Mouse (Mus musculus): ENCODE data around the gene Mamdc2.

DNA sequence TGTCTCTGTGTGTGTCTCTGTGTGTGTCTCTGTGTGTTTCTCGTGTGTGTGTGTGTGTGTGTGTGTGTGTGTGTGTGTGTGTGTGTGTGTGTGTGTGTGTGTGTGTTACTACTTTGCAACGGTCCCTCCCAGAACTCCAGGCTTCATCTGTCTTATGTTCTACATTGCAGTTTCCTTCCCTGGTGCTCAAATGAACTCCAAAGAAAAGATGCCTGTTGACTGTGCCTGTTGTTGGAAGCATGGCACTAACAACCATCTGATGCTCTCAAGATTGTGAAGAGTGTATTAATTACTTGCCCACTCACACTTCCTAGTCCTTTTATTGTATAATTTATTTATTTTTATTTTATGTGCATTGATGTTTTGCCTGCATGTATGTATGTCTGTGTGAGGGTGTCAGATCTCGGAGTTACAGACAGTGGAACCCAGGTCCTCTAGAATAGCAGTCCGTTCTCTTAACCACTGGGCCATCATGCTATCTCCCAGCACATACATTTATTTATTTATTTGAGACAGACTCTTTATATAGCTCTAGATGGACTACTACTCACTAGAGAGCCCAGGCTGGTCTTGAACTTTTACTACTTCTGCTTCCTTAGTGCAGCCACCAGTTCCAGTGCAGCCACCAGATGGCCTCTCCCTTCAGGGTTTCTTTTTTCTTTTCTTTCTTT lies 174.1 kb downstream of the Mamdc2 start:
- no peak for TF ChIP-seq CTCF (IDR thresholded peaks at IDR 0.05; ENCODE audit: low read depth, low read length)
- TF ChIP-seq TAL1 (conservative IDR thresholded peaks at IDR 0.05; ENCODE audit: low read depth, low read length) = no peak
